Mouse (Mus musculus) CH12.LX (cell line): Measurements from ENCODE around the gene Atp2b4. TPM values are rescaled to one million over a fixed set of nuclear protein-coding genes. Genes with fewer than 3 reads are reported as not detected.

ENCODE experiments used
- DNase-seq: peaks from one replicate; pipeline ENCODE4 v3.0.0-alpha.2; 2013; ENCODE audit errors: extremely low read depth
- H3K27ac ChIP-seq: 2 replicates; pipeline ENCODE4 v1.5.1; 2012; ENCODE audit warnings: low read depth, mild to moderate bottlenecking, control low read depth, moderate library complexity; ENCODE audit not compliant: insufficient read depth
- H3K27me3 ChIP-seq: replicated peaks from 2 replicates; pipeline ENCODE3; 2012; ENCODE audit warnings: inconsistent platforms
- H3K36me3 ChIP-seq, 2 experiments: replicated peaks in 1 of 2; 2 replicates each; pipeline versions ENCODE3 to v1.6.1; 2012; ENCODE audit warnings: inconsistent platforms in 1 of 2, low read length in 1 of 2, mild to moderate bottlenecking in 1 of 2, mixed read lengths in 1 of 2, moderate library complexity in 1 of 2; ENCODE audit not compliant: control insufficient read depth in 1 of 2, insufficient read depth in 1 of 2
- H3K4me1 ChIP-seq, 2 experiments: 2 replicates each; pipeline ENCODE4 v1.6.1; 2012; ENCODE audit warnings: inconsistent platforms in 1 of 2, moderate library complexity in 1 of 2; ENCODE audit not compliant: insufficient read depth in 2 of 2, control insufficient read depth in 1 of 2
- H3K4me2 ChIP-seq: 2 replicates; pipeline ENCODE4 v1.6.1; 2012; ENCODE audit warnings: low read depth, mild to moderate bottlenecking, control low read depth; ENCODE audit not compliant: poor library complexity, insufficient read depth, severe bottlenecking
- H3K4me3 ChIP-seq, 3 experiments: fragments of 150-350 bp in 1 of 3; sonication (generic) in 1 of 3; replicated peaks in 1 of 3; 2 replicates each; pipeline versions ENCODE3 to v1.5.1; 2011 to 2012; ENCODE audit warnings: low read depth in 2 of 3, low read length in 2 of 3, mild to moderate bottlenecking in 2 of 3, moderate library complexity in 2 of 3, control low read depth in 1 of 3, improper control_type of control experiment in 1 of 3, inconsistent platforms in 1 of 3, mixed read lengths in 1 of 3; ENCODE audit not compliant: poor library complexity in 1 of 3
- H3K79me2 ChIP-seq: replicated peaks from 2 replicates; pipeline ENCODE4 v1.6.1; 2012; ENCODE audit warnings: mild to moderate bottlenecking, moderate library complexity; ENCODE audit not compliant: control insufficient read depth, poor library complexity, insufficient read depth, severe bottlenecking; ENCODE audit errors: extremely low read depth
- H3K9ac ChIP-seq: 2 replicates; pipeline ENCODE4 v1.6.1; 2012; ENCODE audit warnings: low read depth, mild to moderate bottlenecking, control low read depth, moderate library complexity; ENCODE audit not compliant: insufficient read depth
- H3K9me3 ChIP-seq: replicated peaks from 2 replicates; pipeline ENCODE3; 2012; ENCODE audit warnings: low read length, inconsistent platforms, mixed read lengths
- BHLHE40 ChIP-seq: IDR thresholded peaks from 2 replicates; pipeline ENCODE4 v1.6.1; 2011; ENCODE audit warnings: mild to moderate bottlenecking, low read depth, low read length, improper control_type of control experiment
- CHD1 ChIP-seq: IDR thresholded peaks from 2 replicates; pipeline ENCODE4 v1.6.1; 2012; ENCODE audit warnings: low read depth, low read length, improper control_type of control experiment, inconsistent platforms
- CHD2 ChIP-seq: IDR thresholded peaks from 2 replicates; pipeline ENCODE4 v1.6.1; 2011; ENCODE audit warnings: low read length, improper control_type of control experiment
- E2F4 ChIP-seq: IDR thresholded peaks from 2 replicates; pipeline ENCODE4 v1.6.1; 2011; ENCODE audit warnings: low read depth, low read length, improper control_type of control experiment; ENCODE audit not compliant: insufficient replicate concordance
- ETS1 ChIP-seq: conservative IDR thresholded peaks from 2 replicates; pipeline ENCODE4 v1.6.1; 2012; ENCODE audit warnings: low read depth, mild to moderate bottlenecking, inconsistent platforms, low read length, improper control_type of control experiment, moderate library complexity
- JUN ChIP-seq: IDR thresholded peaks from 2 replicates; pipeline ENCODE4 v1.6.1; 2011; ENCODE audit warnings: low read depth, mild to moderate bottlenecking, low read length, improper control_type of control experiment, moderate library complexity; ENCODE audit not compliant: insufficient read depth
- JUND ChIP-seq: conservative IDR thresholded peaks from 2 replicates; pipeline ENCODE4 v1.6.1; 2011; ENCODE audit warnings: low read depth, low read length, improper control_type of control experiment
- KAT2A ChIP-seq: IDR thresholded peaks from 2 replicates; pipeline ENCODE4 v1.6.1; 2012; ENCODE audit warnings: low read length, improper control_type of control experiment, inconsistent platforms; ENCODE audit not compliant: insufficient replicate concordance
- MAX ChIP-seq: IDR thresholded peaks from 2 replicates; pipeline ENCODE4 v1.6.1; 2011; ENCODE audit warnings: low read length, improper control_type of control experiment
- MAZ ChIP-seq: IDR thresholded peaks from 2 replicates; pipeline ENCODE4 v1.6.1; 2012; ENCODE audit warnings: low read depth, mild to moderate bottlenecking, inconsistent platforms, low read length, improper control_type of control experiment, moderate library complexity
- NRF1 ChIP-seq: IDR thresholded peaks from 2 replicates; pipeline ENCODE4 v1.6.1; 2014; ENCODE audit warnings: low read depth, mild to moderate bottlenecking, inconsistent platforms, low read length, improper control_type of control experiment, moderate library complexity
- POLR2AphosphoS2 ChIP-seq: IDR thresholded peaks from 2 replicates; pipeline ENCODE4 v1.6.1; 2011; ENCODE audit warnings: low read depth, low read length, improper control_type of control experiment
- SIN3A ChIP-seq: IDR thresholded peaks from 2 replicates; pipeline ENCODE4 v1.6.1; 2012; ENCODE audit warnings: low read length, improper control_type of control experiment, inconsistent platforms
- TBP ChIP-seq: conservative IDR thresholded peaks from 2 replicates; pipeline ENCODE4 v1.6.1; 2011; ENCODE audit warnings: low read depth, low read length, improper control_type of control experiment
- TCF12 ChIP-seq: IDR thresholded peaks from 2 replicates; pipeline ENCODE4 v1.6.1; 2014; ENCODE audit warnings: low read depth, mild to moderate bottlenecking, inconsistent platforms, low read length, improper control_type of control experiment
- USF1 ChIP-seq: IDR thresholded peaks from 2 replicates; pipeline ENCODE4 v1.6.1; 2014; ENCODE audit warnings: low read depth, mild to moderate bottlenecking, inconsistent platforms, low read length, improper control_type of control experiment
- ZC3H11A ChIP-seq: IDR thresholded peaks from 2 replicates; pipeline ENCODE4 v1.6.1; 2012; ENCODE audit warnings: low read depth, mild to moderate bottlenecking, inconsistent platforms, low read length, improper control_type of control experiment
- ZKSCAN1 ChIP-seq: IDR thresholded peaks from 2 replicates; pipeline ENCODE4 v1.6.1; 2012; ENCODE audit warnings: low read depth, inconsistent platforms, low read length, improper control_type of control experiment, borderline replicate concordance
- ZMIZ1 ChIP-seq: IDR thresholded peaks from 2 replicates; pipeline ENCODE4 v1.6.1; 2012; ENCODE audit warnings: low read depth, mild to moderate bottlenecking, inconsistent platforms, low read length, improper control_type of control experiment
- ZNF384 ChIP-seq: IDR thresholded peaks from 2 replicates; pipeline ENCODE4 v1.6.1; 2012; ENCODE audit warnings: low read depth, low read length, improper control_type of control experiment, inconsistent platforms
- dilution Hi-C: fragments of 300-500 bp; cut with MboI; formaldehyde crosslinking; loops from 2 replicates; pipeline ENCODE4 v1.14.3; 2020; ENCODE audit warnings: low sequenced_read_pairs; ENCODE audit not compliant: extremely low pct_unique_long_range_greater_than_20kb, extremely low pct_ligation_motif_present
- in situ Hi-C: fragments of 300-500 bp; cut with MboI; formaldehyde crosslinking; loops from 3 replicates; pipeline ENCODE4 v1.14.3; 2019; ENCODE audit warnings: low sequenced_read_pairs, low pct_ligation_motif_present, low pct_unique_long_range_greater_than_20kb, mixed read lengths
- polyA plus RNA-seq: library from polyadenylated mRNA; unstranded; fragments of >175 nt; gene quantifications from 2 replicates; pipeline ENCODE4 v1.2.1, GENCODE M21; 2012; ENCODE audit warnings: low read depth; ENCODE audit not compliant: insufficient read length
- total RNA-seq, 2 experiments: library from RNA; depleted of rRNA; stranded (reverse); fragments of 300-350 nt in 1 of 2; fragments of >200 nt in 1 of 2; gene quantifications; 2 replicates each; pipeline ENCODE4 v1.2.3; 2012 to 2014

Atp2b4 gene
- total and polyA plus RNA-seq, 3 experiments, result 6.9 to 18.4 (median 17.5) TPM

- dilution Hi-C loops, result no loop called here
- H3K4me3 ChIP-seq, result no peak overlapping the region
Measured at GRCm38 (mm10) chr1:133692195-133692594, 108.6 kb downstream of the Atp2b4 start.

DNA sequence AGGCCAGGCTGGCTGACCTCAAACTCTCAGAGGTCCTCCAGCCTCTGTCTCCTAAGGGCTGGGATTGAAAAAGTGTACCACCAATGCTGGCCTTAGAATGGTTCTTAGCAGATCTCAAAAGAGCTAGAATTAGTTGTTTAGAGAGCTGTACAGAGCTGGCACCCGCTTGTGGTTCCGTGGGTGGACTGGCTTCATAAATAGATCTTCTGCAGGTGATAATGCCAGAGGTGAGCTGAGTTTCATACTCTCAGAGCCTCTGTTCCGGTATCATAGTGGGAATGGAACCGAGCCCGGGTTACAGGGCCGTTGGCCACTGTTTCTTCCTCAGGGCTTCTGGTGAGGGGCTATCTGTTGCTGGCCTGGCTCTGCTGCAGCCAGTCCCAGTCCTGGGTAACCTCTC lies 109.8 kb downstream of the Atp2b4 start:
- TF ChIP-seq NRF1, result no peak
- no peak for TF ChIP-seq ETS1
- TF ChIP-seq KAT2A, result no peak
- TF ChIP-seq MAX, result no peak
- TF ChIP-seq USF1, result no peak
- TF ChIP-seq CHD1, result no peak
- no peak for TF ChIP-seq MAZ
- no peak for TF ChIP-seq JUND
- TF ChIP-seq E2F4, result no peak
- TF ChIP-seq ZC3H11A, result no peak
- TF ChIP-seq TBP, result no peak
- no peak for TF ChIP-seq SIN3A
- no peak for TF ChIP-seq JUN
- TF ChIP-seq POLR2AphosphoS2, result no peak
- TF ChIP-seq TCF12, result no peak
- no peak for TF ChIP-seq CHD2
- Histone ChIP-seq H3K27ac (no peak overlapping the region; the same call in 1 of the 2 replicates), H3K4me2 (no peak overlapping the region), H3K36me3 (peaks cover 6 to 23% of the 10 kb centered on the region in 2 experiments), H3K9me3 (peaks cover 5% of the 10 kb centered on the region), H3K27me3 (no peaks in the 10 kb centered on the region), H3K79me2 (no peaks in the 10 kb centered on the region; the same call in none of the 2 replicates), H3K9ac (no peak overlapping the region), H3K4me1 (peaks cover 20 to 70% of the 10 kb centered on the region in 2 experiments), H3K4me3 (no peak overlapping the region)
- dilution Hi-C loops (no loop called here), in situ Hi-C loops (no loop called here)
- DNase-seq, result no peak

More at GRCm38 (mm10) chr1:133692195-133692594, 108.6 kb downstream of the Atp2b4 start:
- no peak for DNase-seq
- no peaks in the 10 kb centered on the region for H3K9me3 ChIP-seq
- H3K27me3 ChIP-seq, result no peaks in the 10 kb centered on the region
- no peaks in the 10 kb centered on the region; the same call in 1 of the 2 replicates for H3K79me2 ChIP-seq
- in situ Hi-C loops, result no loop called here
- peaks cover 20 to 81% of the 10 kb centered on the region in 2 experiments for H3K4me1 ChIP-seq
- H3K36me3 ChIP-seq, result peaks cover 0 to 13% of the 10 kb centered on the region in 2 experiments
- TF ChIP-seq BHLHE40, result no peak
- TF ChIP-seq ZNF384, result no peak
- TF ChIP-seq ETS1, result no peak
- TF ChIP-seq ZMIZ1, result no peak
- no peak for TF ChIP-seq ZKSCAN1
- no peak overlapping the region for H3K4me2 ChIP-seq
- no peak overlapping the region for H3K9ac ChIP-seq
- no peak overlapping the region for H3K27ac ChIP-seq
